Mouse (Mus musculus) ES-Bruce4 (cell line): ENCODE data around the gene Mblac2.

Experiments
- CTCF ChIP-seq: IDR thresholded peaks from one replicate; pipeline ENCODE4 v1.8.1; 2011; ENCODE audit warnings: low read depth, low read length
- POLR2A ChIP-seq: IDR thresholded peaks from one replicate; pipeline ENCODE4 v1.8.1; 2011; ENCODE audit warnings: low read length; ENCODE audit not compliant: insufficient read depth

- TF ChIP-seq CTCF (no peak), POLR2A (no peak)
Measured at GRCm38 (mm10) chr13:81740898-81741297, 29.8 kb downstream of the Mblac2 start.
